Mouse (Mus musculus): ENCODE results near the gene Rab14. TPM values are rescaled to one million over a fixed set of nuclear protein-coding genes. Genes with fewer than 3 reads are reported as not detected.
A peak's percentile ranks its signal among the peaks of the same experiment; 100 is the strongest.

Rab14 gene
- total RNA-seq, 2 experiments from 2014 or later, result 119 to 130 TPM

- no peak for DNase-seq (ENCODE audit: low spot score in 2 of 2)
Observed at GRCm38 (mm10) chr2:35203729-35204128, 2.8 kb upstream of the Rab14 start.

- DNase-seq (ENCODE audit: low spot score in 2 of 2), result peak; percentile 26 to 44
Observed at GRCm38 (mm10) chr2:35199971-35200897, 686 bp downstream of the Rab14 start.

- DNase-seq (ENCODE audit: low spot score in 2 of 2), result no peak
Observed at GRCm38 (mm10) chr2:35199541-35199940, 1.4 kb downstream of the Rab14 start.

- no peak for DNase-seq (ENCODE audit: low spot score in 2 of 2)
Observed at GRCm38 (mm10) chr2:35195626-35196544, 5.0 kb downstream of the Rab14 start.

GRCm38 (mm10) chr2:35193976-35194375 lies 6.9 kb downstream of the Rab14 start:
- DNase-seq (ENCODE audit: low spot score in 2 of 2), result no peak

GRCm38 (mm10) chr2:35188929-35189328 lies 12.0 kb downstream of the Rab14 start:
- DNase-seq (ENCODE audit: low spot score in 2 of 2), result no peak

- no peak for DNase-seq (ENCODE audit: low spot score in 2 of 2)
Observed at GRCm38 (mm10) chr2:35183115-35183673, 17.7 kb downstream of the Rab14 start.

- DNase-seq (ENCODE audit: low spot score in 2 of 2), result no peak
Observed at GRCm38 (mm10) chr2:35178153-35178552, 22.8 kb downstream of the Rab14 start.

- no peak for DNase-seq (ENCODE audit: low spot score in 2 of 2)
Observed at GRCm38 (mm10) chr2:35175281-35176065, 25.4 kb downstream of the Rab14 start.

- no peak for DNase-seq (ENCODE audit: low spot score in 2 of 2)
Observed at GRCm38 (mm10) chr2:35174100-35174499, 26.8 kb downstream of the Rab14 start.

- DNase-seq (ENCODE audit: low spot score in 2 of 2), result no peak
Observed at GRCm38 (mm10) chr2:35173666-35174065, 27.3 kb downstream of the Rab14 start.

GRCm38 (mm10) chr2:35172246-35172645 lies 28.7 kb downstream of the Rab14 start:
- no peak for DNase-seq (ENCODE audit: low spot score in 2 of 2)

- peak in 1 of 2 experiments; percentile 33 for DNase-seq (ENCODE audit: low spot score in 2 of 2)
Observed at GRCm38 (mm10) chr2:35171341-35171861, 29.5 kb downstream of the Rab14 start.

GRCm38 (mm10) chr2:35169452-35169851 lies 31.5 kb downstream of the Rab14 start:
- DNase-seq (ENCODE audit: low spot score in 2 of 2), result no peak

- DNase-seq (ENCODE audit: low spot score in 2 of 2), result no peak
Observed at GRCm38 (mm10) chr2:35166816-35167215, 34.1 kb downstream of the Rab14 start.

GRCm38 (mm10) chr2:35165416-35165815 lies 35.5 kb downstream of the Rab14 start:
- no peak for DNase-seq (ENCODE audit: low spot score in 2 of 2)

GRCm38 (mm10) chr2:35163396-35163795 lies 37.5 kb downstream of the Rab14 start:
- DNase-seq (ENCODE audit: low spot score in 2 of 2), result no peak

GRCm38 (mm10) chr2:35161846-35162488 lies 39.0 kb downstream of the Rab14 start:
- no peak for DNase-seq (ENCODE audit: low spot score in 2 of 2)

- no peak for DNase-seq (ENCODE audit: low spot score in 2 of 2)
Observed at GRCm38 (mm10) chr2:35160206-35160605, 40.7 kb downstream of the Rab14 start.

- no peak for DNase-seq (ENCODE audit: low spot score in 2 of 2)
Observed at GRCm38 (mm10) chr2:35158358-35158757, 42.6 kb downstream of the Rab14 start.

Data from gastrocnemius, postnatal 4 days (tissue).